In genomic region chr6:77265163-77265562, GRCm38 (mm10) we compare ENCODE assay signal across 26 mouse cellular contexts. TPM values are rescaled to one million over a fixed set of nuclear protein-coding genes. Genes with fewer than 3 reads are reported as not detected.
DNase-seq lines count a peak whose midpoint lies in the region; ATAC-seq and TF ChIP-seq lines count a peak whose summit lies in the region.
"Had no signal": no experiment of that assay in that cellular context is flagged by ENCODE, and none has a peak within 500 bp of the region (broad histone marks: within the 10 kb centered on the region; RNA-seq: fewer than 3 reads in every experiment).

No protein-coding gene starts in this region.

- no peak for TF ChIP-seq POLR2A in cerebellum, adult 2 months (IDR thresholded peaks at IDR 0.05; ENCODE audit: borderline replicate concordance, insufficient read depth, low read length)

- no peak for ATAC-seq in midbrain, embryonic 11.5 days (ENCODE audit: low FRiP score)
- ATAC-seq in midbrain, embryonic 16.5 days = no peak
- ATAC-seq in embryonic facial prominence, embryonic 14.5 days (ENCODE audit: low read depth) = no peak
- ATAC-seq in limb, embryonic 11.5 days (ENCODE audit: insufficient number of reproducible peaks, low FRiP score, low TSS enrichment, low read depth) = no peak
- ATAC-seq: CD4-positive, CD25-positive, alpha-beta regulatory T cell, adult 4 months; forebrain, embryonic 14.5 days; forebrain, postnatal 0 days; hindbrain, postnatal 0 days; inflammation-experienced regulatory T-cells, adult 6 months had no signal

- WGBS in midbrain, embryonic 11.5 days = 74% methylated on average over 3 of the region's 3 CpGs
- WGBS in midbrain, embryonic 16.5 days = 86% methylated on average over 3 of the region's 3 CpGs
- 35% methylated on average over 3 of the region's 3 CpGs for WGBS in embryonic facial prominence, embryonic 14.5 days
- 4% methylated on average over 3 of the region's 3 CpGs for WGBS in limb, embryonic 11.5 days
- WGBS in cerebellum, adult 2 months = 68% methylated on average over 3 of the region's 3 CpGs

- H3K4me1 ChIP-seq in midbrain, embryonic 11.5 days (ENCODE audit: control insufficient read depth, insufficient read depth, low read length) = no peaks in the 10 kb centered on the region
- no peaks in the 10 kb centered on the region for H3K4me1 ChIP-seq in midbrain, embryonic 16.5 days (ENCODE audit: control insufficient read depth, insufficient read depth, low read length)
- H3K4me1 ChIP-seq in embryonic facial prominence, embryonic 14.5 days (ENCODE audit: control insufficient read depth, insufficient read depth, low read length) = no peaks in the 10 kb centered on the region
- H3K4me1 ChIP-seq in limb, embryonic 11.5 days (ENCODE audit: control insufficient read depth, insufficient read depth, low read length) = no peaks in the 10 kb centered on the region
- H3K4me1 ChIP-seq in cerebellum, adult 2 months (ENCODE audit: control insufficient read depth, insufficient read depth, low read length) = no peaks in the 10 kb centered on the region
- H3K4me1 ChIP-seq: embryonic facial prominence, embryonic 15.5 days; heart, embryonic 12.5 days; heart, embryonic 15.5 days had no signal

- no peaks in the 10 kb centered on the region for H3K36me3 ChIP-seq in midbrain, embryonic 11.5 days (ENCODE audit: control insufficient read depth, insufficient read depth, low read length)
- H3K36me3 ChIP-seq in midbrain, embryonic 16.5 days (ENCODE audit: control insufficient read depth, insufficient read depth, low read length) = no peaks in the 10 kb centered on the region
- H3K36me3 ChIP-seq in embryonic facial prominence, embryonic 14.5 days (ENCODE audit: control insufficient read depth, insufficient read depth, low read length) = no peaks in the 10 kb centered on the region
- no peaks in the 10 kb centered on the region for H3K36me3 ChIP-seq in limb, embryonic 11.5 days (ENCODE audit: control insufficient read depth, insufficient read depth, low read length)
- H3K36me3 ChIP-seq: embryonic facial prominence, embryonic 15.5 days; heart, embryonic 12.5 days; heart, embryonic 15.5 days had no signal

- TF ChIP-seq CTCF in cerebellum, adult 2 months (IDR thresholded peaks at IDR 0.05; ENCODE audit: borderline replicate concordance, insufficient read depth, low read depth, low read length) = no peak

- H3K27ac ChIP-seq in midbrain, embryonic 11.5 days (ENCODE audit: low read depth, low read length) = no peak overlapping the region
- no peak overlapping the region for H3K27ac ChIP-seq in midbrain, embryonic 16.5 days (ENCODE audit: low read length)
- no peak overlapping the region for H3K27ac ChIP-seq in embryonic facial prominence, embryonic 14.5 days (replicated peaks; ENCODE audit: low read depth, low read length)
- no peak overlapping the region for H3K27ac ChIP-seq in limb, embryonic 11.5 days (replicated peaks; ENCODE audit: low read depth, low read length)
- no peak overlapping the region for H3K27ac ChIP-seq in cerebellum, adult 2 months (ENCODE audit: insufficient read depth, low read length)
- H3K27ac ChIP-seq: embryonic facial prominence, embryonic 15.5 days; heart, embryonic 15.5 days; hindbrain, embryonic 14.5 days; hindbrain, postnatal 0 days had no signal

- H3K9ac ChIP-seq in midbrain, embryonic 11.5 days (ENCODE audit: low read length) = no peak overlapping the region
- no peak overlapping the region for H3K9ac ChIP-seq in midbrain, embryonic 16.5 days (ENCODE audit: low read depth, low read length)
- H3K9ac ChIP-seq in embryonic facial prominence, embryonic 14.5 days (ENCODE audit: low read depth, low read length) = no peak overlapping the region
- no peak overlapping the region for H3K9ac ChIP-seq in limb, embryonic 11.5 days (ENCODE audit: low read length)
- H3K9ac ChIP-seq: embryonic facial prominence, embryonic 15.5 days; forebrain, postnatal 0 days; heart, embryonic 12.5 days; heart, embryonic 15.5 days; hindbrain, embryonic 14.5 days had no signal

- no peak overlapping the region for H3K4me3 ChIP-seq in midbrain, embryonic 11.5 days (ENCODE audit: low read depth, low read length)
- no peak overlapping the region for H3K4me3 ChIP-seq in midbrain, embryonic 16.5 days (ENCODE audit: low read depth, low read length)
- no peak overlapping the region for H3K4me3 ChIP-seq in embryonic facial prominence, embryonic 14.5 days (ENCODE audit: low read depth, low read length)
- no peak overlapping the region for H3K4me3 ChIP-seq in limb, embryonic 11.5 days (ENCODE audit: low read depth, low read length)
- no peak overlapping the region for H3K4me3 ChIP-seq in cerebellum, adult 2 months (replicated peaks; ENCODE audit: insufficient read depth, low read depth, low read length)
- H3K4me3 ChIP-seq: embryonic facial prominence, embryonic 15.5 days; heart, embryonic 12.5 days; heart, embryonic 15.5 days had no signal

- DNase-seq in midbrain, embryonic 11.5 days (ENCODE audit: low spot score, missing footprints) = peak; percentile 61
- DNase-seq in embryonic facial prominence, embryonic 14.5 days (ENCODE audit: low spot score) = peak; percentile 37
- DNase-seq in limb, embryonic 11.5 days (ENCODE audit: low spot score) = peak; percentile 48
- no peak for DNase-seq in cerebellum, adult 2 months
- no peak for DNase-seq in kidney, postnatal 36 days
- DNase-seq: adrenal gland, adult 2 months; adrenal gland, postnatal 14 days; cerebellum, adult 11 months; cerebellum, adult 8-10 months; cerebellum, postnatal 10 days; cerebellum, postnatal 36 days; forebrain, postnatal 0 days; gastrocnemius, postnatal 25 days; heart, adult 18-20 months; heart, postnatal 14 days; heart, postnatal 4 days had no signal

- no peaks in the 10 kb centered on the region for H3K27me3 ChIP-seq in midbrain, embryonic 11.5 days (ENCODE audit: control insufficient read depth, insufficient read depth, low read length)
- no peaks in the 10 kb centered on the region for H3K27me3 ChIP-seq in midbrain, embryonic 16.5 days (ENCODE audit: control insufficient read depth, insufficient read depth, low read depth, low read length)
- H3K27me3 ChIP-seq in embryonic facial prominence, embryonic 14.5 days (replicated peaks; ENCODE audit: control insufficient read depth, insufficient read depth, low read length) = no peaks in the 10 kb centered on the region
- no peaks in the 10 kb centered on the region for H3K27me3 ChIP-seq in limb, embryonic 11.5 days (ENCODE audit: control insufficient read depth, insufficient read depth, low read length)
- no peaks in the 10 kb centered on the region for H3K27me3 ChIP-seq in cerebellum, adult 2 months (ENCODE audit: control insufficient read depth, insufficient read depth, low read length)
- H3K27me3 ChIP-seq: embryonic facial prominence, embryonic 15.5 days; heart, embryonic 12.5 days; heart, embryonic 15.5 days had no signal

- no peak overlapping the region for H3K4me2 ChIP-seq in midbrain, embryonic 11.5 days
- H3K4me2 ChIP-seq in midbrain, embryonic 16.5 days (ENCODE audit: low read length) = no peak overlapping the region
- no peak overlapping the region for H3K4me2 ChIP-seq in embryonic facial prominence, embryonic 14.5 days (ENCODE audit: low read depth, low read length)
- no peak overlapping the region for H3K4me2 ChIP-seq in limb, embryonic 11.5 days (ENCODE audit: low read depth, severe bottlenecking)
- H3K4me2 ChIP-seq: embryonic facial prominence, embryonic 15.5 days; heart, embryonic 12.5 days; heart, embryonic 15.5 days; hindbrain, embryonic 14.5 days had no signal

- no peaks in the 10 kb centered on the region for H3K9me3 ChIP-seq in midbrain, embryonic 11.5 days (ENCODE audit: control insufficient read depth, low read length)
- H3K9me3 ChIP-seq in midbrain, embryonic 16.5 days (replicated peaks; ENCODE audit: control insufficient read depth, low read length, poor library complexity, severe bottlenecking) = no peaks in the 10 kb centered on the region
- no peaks in the 10 kb centered on the region for H3K9me3 ChIP-seq in embryonic facial prominence, embryonic 14.5 days (ENCODE audit: control insufficient read depth, low read length)
- H3K9me3 ChIP-seq in limb, embryonic 11.5 days (ENCODE audit: control insufficient read depth, low read length) = no peaks in the 10 kb centered on the region
- H3K9me3 ChIP-seq: embryonic facial prominence, embryonic 15.5 days; heart, embryonic 12.5 days; heart, embryonic 15.5 days had no signal

RNA-seq across cellular contexts. Expression of gene Lrrtm1, which starts 22.7 kb away (rescaled TPM):
- 7.9 and 8.8 TPM in 2 replicates for polyA plus RNA-seq in midbrain, embryonic 11.5 days (2014; fragmentation: Nextera tagmentation; extraction: Ambion mirVana)
- polyA plus RNA-seq in midbrain, embryonic 16.5 days (2015; fragmentation: Nextera tagmentation; extraction: Ambion mirVana) = 53.1 and 60.7 TPM in 2 replicates
- 8.9 and 13.0 TPM in 2 replicates for polyA plus RNA-seq in embryonic facial prominence, embryonic 14.5 days (2014; fragmentation: Nextera tagmentation; extraction: Ambion mirVana)
- polyA plus RNA-seq in limb, embryonic 11.5 days (2014; fragmentation: Nextera tagmentation; extraction: Ambion mirVana) = 2.5 and 2.8 TPM in 2 replicates
- 12.5 and 16.0 TPM in 2 replicates for polyA plus RNA-seq in cerebellum, adult 2 months (2012; rRNA removed)
- polyA plus RNA-seq: C2C12; CD4-positive, CD25-positive, alpha-beta regulatory T cell, adult 4 months; inflammation-experienced regulatory T-cells, adult 6 months had no signal

Comparison
In these comparisons a context has a peak if more than half of its experiments do, and no peak if none do; other contexts are left out.
1. DNase-seq: peak in midbrain, embryonic 11.5 days (single experiment), embryonic facial prominence, embryonic 14.5 days (single experiment) and limb, embryonic 11.5 days (single experiment); none in cerebellum, adult 2 months (0 of 2) and kidney, postnatal 36 days (0 of 2).